Mouse (Mus musculus): ENCODE measurements around the gene Bmi1. TPM values are rescaled to one million over a fixed set of nuclear protein-coding genes. Genes with fewer than 3 reads are reported as not detected.
A peak's percentile ranks its signal among the peaks of the same experiment; 100 is the strongest.

The Bmi1 gene
- polyA plus RNA-seq (2015; fragmentation: Nextera tagmentation; extraction: Ambion mirVana), result 38.0 and 39.8 TPM in 2 replicates

- Histone ChIP-seq H3K27me3 (peaks cover 23% of the 10 kb centered on the region), H3K9ac (replicated peaks) (peak within 1 kb of the TSS; percentile 99), H3K36me3 (0 out of 2 replicates have a peak, but pooled peaks cover under 1% of the 10 kb centered on the region), H3K4me1 (peaks cover 52% of the 10 kb centered on the region), H3K27ac (replicated peaks) (peak within 1 kb of the TSS; percentile 99), H3K4me2 (replicated peaks) (peak within 1 kb of the TSS; percentile 84), H3K4me3 (peak within 1 kb of the TSS; percentile 70), H3K9me3 (no peaks in the 10 kb centered on the region)
- peak; percentile 77 for ATAC-seq (replicated peaks)
- WGBS, result under 1% methylated on average over 51 of the region's 77 CpGs
Measured at GRCm38 (mm10) chr2:18676936-18677491, at the start of gene Bmi1. Gene Bmi1 (plus strand): TSS chr2:18677018.

GRCm38 (mm10) chr2:18630547-18630946 is 46.3 kb upstream of the Bmi1 start:
- Histone ChIP-seq H3K4me3 (no peak overlapping the region), H3K36me3 (no peaks in the 10 kb centered on the region), H3K4me1 (peaks cover 11% of the 10 kb centered on the region), H3K4me2 (replicated peaks) (no peak overlapping the region), H3K27me3 (no peaks in the 10 kb centered on the region), H3K9me3 (no peaks in the 10 kb centered on the region), H3K27ac (replicated peaks) (no peak overlapping the region), H3K9ac (replicated peaks) (no peak overlapping the region)
- 81% methylated on average over 5 of the region's 5 CpGs for WGBS
- ATAC-seq (replicated peaks), result no peak

- Histone ChIP-seq H3K27ac (replicated peaks) (no peak overlapping the region), H3K9me3 (no peaks in the 10 kb centered on the region), H3K9ac (replicated peaks) (no peak overlapping the region), H3K4me2 (replicated peaks) (no peak overlapping the region), H3K4me3 (no peak overlapping the region), H3K27me3 (no peaks in the 10 kb centered on the region), H3K4me1 (peaks cover 11% of the 10 kb centered on the region), H3K36me3 (no peaks in the 10 kb centered on the region)
- 49% methylated on average over 8 of the region's 8 CpGs for WGBS
- ATAC-seq (replicated peaks), result peak; percentile 93
Measured at GRCm38 (mm10) chr2:18635052-18635451, 41.8 kb upstream of the Bmi1 start.

- ATAC-seq (replicated peaks), result no peak
- H3K4me3 ChIP-seq, result no peak overlapping the region
- H3K9ac ChIP-seq (replicated peaks), result no peak overlapping the region
- no peaks in the 10 kb centered on the region for H3K36me3 ChIP-seq
- no peaks in the 10 kb centered on the region for H3K4me1 ChIP-seq
- 93% methylated on average over 3 of the region's 4 CpGs for WGBS
- no peak overlapping the region for H3K4me2 ChIP-seq (replicated peaks)
- no peaks in the 10 kb centered on the region for H3K9me3 ChIP-seq
- H3K27ac ChIP-seq (replicated peaks), result no peak overlapping the region
- no peaks in the 10 kb centered on the region for H3K27me3 ChIP-seq
Measured at GRCm38 (mm10) chr2:18648563-18648962, 28.3 kb upstream of the Bmi1 start.

GRCm38 (mm10) chr2:18654821-18655220 is 22.0 kb upstream of the Bmi1 start:
- ATAC-seq (replicated peaks), result no peak
- no peaks in the 10 kb centered on the region for H3K9me3 ChIP-seq
- H3K4me2 ChIP-seq (replicated peaks), result no peak overlapping the region
- H3K36me3 ChIP-seq, result no peaks in the 10 kb centered on the region
- WGBS, result 81% methylated on average over 5 of the region's 5 CpGs
- no peaks in the 10 kb centered on the region for H3K27me3 ChIP-seq
- H3K27ac ChIP-seq (replicated peaks), result no peak overlapping the region
- H3K9ac ChIP-seq (replicated peaks), result no peak overlapping the region
- no peaks in the 10 kb centered on the region for H3K4me1 ChIP-seq
- H3K4me3 ChIP-seq, result no peak overlapping the region

GRCm38 (mm10) chr2:18664003-18664402 is 12.8 kb upstream of the Bmi1 start:
- no peak for ATAC-seq (replicated peaks)
- whole genome bisulfite sequencing, result 90% methylated on average over 3 of the region's 3 CpGs
- Histone ChIP-seq H3K27ac (replicated peaks) (no peak overlapping the region), H3K4me3 (no peak overlapping the region), H3K27me3 (no peaks in the 10 kb centered on the region), H3K4me2 (replicated peaks) (no peak overlapping the region), H3K36me3 (no peaks in the 10 kb centered on the region), H3K4me1 (no peaks in the 10 kb centered on the region), H3K9me3 (no peaks in the 10 kb centered on the region), H3K9ac (replicated peaks) (no peak overlapping the region)

- no peak overlapping the region for H3K27ac ChIP-seq (replicated peaks)
- no peak for ATAC-seq (replicated peaks)
- no peak overlapping the region for H3K9ac ChIP-seq (replicated peaks)
- whole genome bisulfite sequencing, result 8% methylated on average over 6 of the region's 6 CpGs
- H3K9me3 ChIP-seq, result no peaks in the 10 kb centered on the region
- peaks cover 20% of the 10 kb centered on the region for H3K4me1 ChIP-seq
- peaks cover 11% of the 10 kb centered on the region; the same call in 1 of the 2 replicates for H3K27me3 ChIP-seq
- no peak overlapping the region for H3K4me3 ChIP-seq
- H3K36me3 ChIP-seq, result no peaks in the 10 kb centered on the region
- 0 out of 2 replicates have a peak overlapping the region, but pooled peaks have one; percentile 8 for H3K4me2 ChIP-seq (replicated peaks)
Measured at GRCm38 (mm10) chr2:18671041-18671440, 5.8 kb upstream of the Bmi1 start.

GRCm38 (mm10) chr2:18672133-18672765 is 4.6 kb upstream of the Bmi1 start, which contains the start of gene Commd3:
Gene Commd3 (plus strand): TSS chr2:18672384.
- under 1% methylated on average over 88 of the region's 91 CpGs for WGBS
- H3K9me3 ChIP-seq, result no peaks in the 10 kb centered on the region
- peak within 1 kb of the TSS; percentile 86 for H3K4me3 ChIP-seq
- no peaks in the 10 kb centered on the region for H3K36me3 ChIP-seq
- peak; percentile 91 for ATAC-seq (replicated peaks)
- peaks cover 11% of the 10 kb centered on the region; the same call in 1 of the 2 replicates for H3K27me3 ChIP-seq
- H3K27ac ChIP-seq (replicated peaks), result peak within 1 kb of the TSS; percentile 99
- H3K4me2 ChIP-seq (replicated peaks), result peak within 1 kb of the TSS; percentile 77
- peaks cover 22% of the 10 kb centered on the region for H3K4me1 ChIP-seq
- H3K9ac ChIP-seq (replicated peaks), result peak within 1 kb of the TSS; percentile 99

GRCm38 (mm10) chr2:18672766-18673164 is 4.1 kb upstream of the Bmi1 start:
- peak overlapping the region; percentile 86 for H3K4me3 ChIP-seq
- H3K4me1 ChIP-seq, result peaks cover 22% of the 10 kb centered on the region
- 3% methylated on average over 11 of the region's 11 CpGs for WGBS
- peak overlapping the region; percentile 99 for H3K27ac ChIP-seq (replicated peaks)
- no peaks in the 10 kb centered on the region for H3K9me3 ChIP-seq
- peaks cover 11% of the 10 kb centered on the region; the same call in 1 of the 2 replicates for H3K27me3 ChIP-seq
- no peak for ATAC-seq (replicated peaks)
- peak overlapping the region; percentile 77 for H3K4me2 ChIP-seq (replicated peaks)
- H3K9ac ChIP-seq (replicated peaks), result peak overlapping the region; percentile 99
- H3K36me3 ChIP-seq, result no peaks in the 10 kb centered on the region

- Histone ChIP-seq H3K4me2 (replicated peaks) (no peak overlapping the region), H3K27ac (replicated peaks) (no peak overlapping the region), H3K9ac (replicated peaks) (no peak overlapping the region), H3K9me3 (no peaks in the 10 kb centered on the region), H3K36me3 (no peaks in the 10 kb centered on the region), H3K4me1 (peaks cover 31% of the 10 kb centered on the region), H3K4me3 (no peak overlapping the region; the same call in 1 of the 2 replicates), H3K27me3 (peaks cover 11% of the 10 kb centered on the region; the same call in 1 of the 2 replicates)
- ATAC-seq (replicated peaks), result no peak
- 62% methylated on average over 4 of the region's 4 CpGs for WGBS
Measured at GRCm38 (mm10) chr2:18673766-18674165, 3.1 kb upstream of the Bmi1 start.

- 76% methylated on average over 4 of the region's 4 CpGs for WGBS
- no peak overlapping the region for H3K4me2 ChIP-seq (replicated peaks)
- no peak for ATAC-seq (replicated peaks)
- H3K27ac ChIP-seq (replicated peaks), result no peak overlapping the region
- peaks cover 15% of the 10 kb centered on the region for H3K27me3 ChIP-seq
- no peak overlapping the region; the same call in 1 of the 2 replicates for H3K4me3 ChIP-seq
- no peaks in the 10 kb centered on the region for H3K36me3 ChIP-seq
- no peaks in the 10 kb centered on the region for H3K9me3 ChIP-seq
- peaks cover 36% of the 10 kb centered on the region for H3K4me1 ChIP-seq
- H3K9ac ChIP-seq (replicated peaks), result no peak overlapping the region
Measured at GRCm38 (mm10) chr2:18674193-18674902, 2.5 kb upstream of the Bmi1 start.

All from forebrain, embryonic 15.5 days (tissue).